10 mouse cellular contexts compared by ENCODE assay signal in genomic region chr17:85455063-85455462, GRCm38 (mm10).
DNase-seq lines count a peak whose midpoint lies in the region; ATAC-seq lines count a peak whose summit lies in the region.
"Had no signal": no experiment of that assay in that cellular context is flagged by ENCODE, and none has a peak within 500 bp of the region (broad histone marks: within the 10 kb centered on the region; RNA-seq: fewer than 3 reads in every experiment).

No protein-coding gene starts in this region.

- peaks cover 12% of the 10 kb centered on the region; the same call in 1 of the 2 replicates for H3K4me1 ChIP-seq in heart, embryonic 12.5 days (replicated peaks)
- peaks cover 12% of the 10 kb centered on the region for H3K4me1 ChIP-seq in limb, embryonic 10.5 days

- intact Hi-C loops in left cerebral cortex, postnatal 25 days (cut with DNase I) = no loop called here

- H3K4me3 ChIP-seq in heart, embryonic 12.5 days = peak overlapping the region; percentile 34
- peak overlapping the region; percentile 9; the same call in 1 of the 2 replicates for H3K4me3 ChIP-seq in limb, embryonic 10.5 days
- H3K4me3 ChIP-seq: megakaryocyte, embryonic 14.5 days had no signal

- ATAC-seq in heart, embryonic 12.5 days (ENCODE audit: insufficient number of reproducible peaks, low FRiP score) = no peak
- ATAC-seq: Patski had no signal

- H3K4me2 ChIP-seq in heart, embryonic 12.5 days = peak overlapping the region; percentile 66

- 2% methylated on average over 16 of the region's 16 CpGs for WGBS in heart, embryonic 12.5 days
- WGBS in limb, embryonic 10.5 days = 4% methylated on average over 16 of the region's 16 CpGs

- peaks cover 65% of the 10 kb centered on the region for H3K27me3 ChIP-seq in heart, embryonic 12.5 days (replicated peaks)
- peaks cover 98% of the 10 kb centered on the region for H3K27me3 ChIP-seq in limb, embryonic 10.5 days (ENCODE audit: low read depth, poor library complexity, severe bottlenecking)
- H3K27me3 ChIP-seq: Patski had no signal

- no peak overlapping the region for H3K27ac ChIP-seq in heart, embryonic 12.5 days (ENCODE audit: poor library complexity, severe bottlenecking)
- no peak overlapping the region for H3K27ac ChIP-seq in limb, embryonic 10.5 days

- H3K9ac ChIP-seq in heart, embryonic 12.5 days = no peak overlapping the region

- no peaks in the 10 kb centered on the region for H3K9me3 ChIP-seq in heart, embryonic 12.5 days (replicated peaks)
- H3K9me3 ChIP-seq in limb, embryonic 10.5 days (replicated peaks) = no peaks in the 10 kb centered on the region
- H3K9me3 ChIP-seq: megakaryocyte, embryonic 14.5 days had no signal

- no peaks in the 10 kb centered on the region for H3K36me3 ChIP-seq in heart, embryonic 12.5 days
- no peaks in the 10 kb centered on the region for H3K36me3 ChIP-seq in limb, embryonic 10.5 days

- DNase-seq in embryo, embryonic 10.5 days (ENCODE audit: low spot score) = peak; percentile 49
- no peak for DNase-seq in embryo, embryonic 10 days (ENCODE audit: low spot score)
- peak; percentile 32 for DNase-seq in MN1 (ENCODE audit: low spot score)
- DNase-seq in limb, embryonic 10.5 days (ENCODE audit: low spot score) = no peak
- no peak for DNase-seq in layer of hippocampus, postnatal 25 days (ENCODE audit: extremely low spot score in 1 of 2, low spot score in 1 of 2)
- DNase-seq in adrenal gland, postnatal 10 days = no peak
- DNase-seq in left cerebral cortex, postnatal 25 days (ENCODE audit: low spot score in 2 of 2) = no peak

Comparison
In these comparisons a context has a peak if more than half of its experiments do, and no peak if none do; other contexts are left out.
1. DNase-seq: peak in embryo, embryonic 10.5 days (single experiment) and MN1 (single experiment); none in embryo, embryonic 10 days (single experiment), limb, embryonic 10.5 days (single experiment), layer of hippocampus, postnatal 25 days (0 of 2), adrenal gland, postnatal 10 days (single experiment) and left cerebral cortex, postnatal 25 days (0 of 2).